Mouse (Mus musculus): ENCODE data around the gene Arsg.

Gene Arsg

DNA sequence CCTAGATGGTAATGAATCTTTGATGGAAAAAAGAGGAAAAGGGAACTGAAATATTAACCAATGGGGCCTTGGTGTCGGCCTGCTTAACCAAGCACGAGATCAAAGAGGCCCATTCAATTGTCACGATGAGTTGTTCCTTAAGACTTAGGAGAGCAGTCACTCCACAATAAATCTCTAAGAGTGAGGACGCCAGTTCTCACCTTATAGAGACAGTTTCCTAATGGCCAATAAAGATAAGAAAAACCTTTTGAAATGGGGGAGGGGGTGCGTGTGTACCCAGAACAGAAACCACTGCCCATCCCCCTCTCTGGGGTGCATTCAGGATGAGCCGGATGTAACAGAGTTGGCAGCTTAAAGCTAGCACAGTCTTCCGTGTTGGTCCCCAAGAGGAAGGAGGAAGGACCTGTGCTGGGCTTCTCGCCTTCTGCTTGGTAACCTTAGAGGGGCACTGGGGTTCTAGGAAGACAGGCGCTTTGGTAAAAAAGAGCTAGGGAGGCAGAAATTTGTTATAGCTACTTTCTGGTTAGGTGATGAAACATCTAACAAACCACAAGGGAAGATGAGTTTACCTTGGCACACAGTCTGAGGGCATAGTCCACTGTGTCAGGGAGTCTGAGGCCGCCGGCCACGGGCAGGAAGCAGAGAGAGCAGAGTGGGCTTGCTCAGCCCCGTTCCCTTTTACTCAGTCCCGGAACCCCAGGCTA, 22.7 kb downstream of the Arsg start:
- no peak for DNase-seq (ENCODE audit: low spot score)

DNA sequence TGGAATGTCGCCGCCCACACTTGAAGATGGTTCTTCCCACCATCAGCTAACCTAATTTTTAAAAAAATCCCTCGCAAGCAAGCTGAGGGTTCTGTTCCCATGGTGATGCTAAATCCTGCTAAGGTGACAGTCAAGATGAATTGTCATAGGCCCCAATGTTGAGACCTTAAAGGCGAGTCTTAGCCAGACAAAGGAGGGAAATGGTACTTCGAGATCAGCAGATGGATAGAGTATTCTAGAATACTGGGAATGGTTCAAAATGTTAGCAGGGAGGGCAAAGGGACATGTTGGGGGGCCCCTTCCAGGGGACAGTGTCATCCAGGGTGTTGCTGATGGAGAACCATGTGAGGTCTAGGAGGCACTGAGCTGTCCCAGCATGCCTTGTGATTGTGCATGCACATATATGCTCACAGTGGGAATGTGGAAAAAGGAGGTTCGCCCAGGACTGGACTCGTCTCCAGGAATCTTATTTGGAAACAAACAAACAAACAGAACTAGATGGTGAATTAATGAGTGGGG, 23.4 kb downstream of the Arsg start:
- no peak for DNase-seq (ENCODE audit: low spot score)

DNA sequence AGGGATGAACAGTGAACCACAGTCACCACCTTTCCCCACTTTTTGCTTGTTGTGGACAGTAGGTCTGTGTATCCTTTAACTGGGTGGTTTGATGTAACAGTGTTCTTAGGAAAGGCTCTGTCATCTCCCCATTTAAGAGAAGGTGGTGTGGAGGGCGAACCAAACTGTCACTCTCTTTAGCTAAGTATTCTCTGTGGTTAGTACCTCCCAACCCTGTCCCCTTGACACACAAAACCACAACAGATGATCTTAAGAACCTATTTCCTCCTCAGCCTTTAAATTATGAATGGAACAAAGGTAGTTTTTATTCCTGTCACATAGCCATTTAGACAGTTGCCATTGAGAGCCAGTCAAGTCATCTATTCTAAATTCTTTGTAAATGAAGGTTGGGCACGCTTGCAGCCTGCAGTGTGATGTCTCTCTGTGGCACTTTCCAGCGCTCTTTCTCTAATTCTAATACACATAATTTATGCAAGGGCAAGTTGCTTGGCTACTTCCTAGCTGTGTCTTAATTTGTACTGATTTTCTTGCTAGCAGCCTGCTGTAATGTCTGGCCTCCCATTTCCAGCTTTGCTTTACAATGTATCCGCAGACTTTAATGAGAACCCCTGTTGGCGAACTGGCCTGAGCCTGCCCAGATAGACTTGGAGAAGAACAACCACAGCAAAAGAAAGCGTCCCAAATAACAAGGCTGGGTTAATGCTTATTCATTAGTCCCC, 24.0 kb downstream of the Arsg start:
- DNase-seq (ENCODE audit: low spot score): no peak

DNA sequence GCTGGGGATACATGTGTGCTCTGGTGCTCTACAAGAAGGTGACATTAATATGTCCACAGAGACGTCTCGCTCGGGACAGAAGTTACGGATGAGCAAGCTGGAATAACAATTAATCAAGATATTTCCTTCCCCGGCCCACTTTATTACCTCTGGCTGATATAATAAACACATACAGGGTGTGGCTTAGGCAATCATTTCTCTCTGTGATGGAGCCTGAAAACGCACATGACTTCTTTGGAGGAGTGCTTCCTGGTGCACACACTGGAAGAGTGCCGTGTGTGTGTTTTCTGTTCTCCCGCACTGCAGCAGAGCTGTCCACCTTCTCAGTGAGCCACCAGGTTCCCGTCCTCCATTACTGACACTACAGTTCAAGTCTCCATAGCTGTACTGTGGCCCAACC, 24.8 kb downstream of the Arsg start:
- no peak for DNase-seq (ENCODE audit: low spot score)

DNA sequence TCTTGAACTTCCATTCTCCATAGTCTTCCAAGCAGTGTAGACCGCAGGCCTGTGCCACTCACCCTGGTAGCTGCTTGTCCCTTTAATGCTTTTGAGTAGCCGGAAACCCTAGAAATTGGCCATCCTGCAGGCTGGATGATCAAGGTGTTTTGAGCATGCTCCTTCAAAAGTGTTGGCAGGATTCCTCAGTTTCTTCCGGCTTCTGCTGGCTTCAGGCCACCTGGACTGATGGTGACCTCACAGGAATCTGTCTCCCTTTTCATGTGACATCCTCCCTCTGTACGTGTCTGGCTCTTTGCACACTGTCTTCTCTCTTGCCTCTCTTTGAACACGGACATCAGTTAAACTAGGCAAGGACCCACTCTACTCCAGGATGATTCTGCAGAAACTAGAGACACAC, 27.0 kb downstream of the Arsg start:
- no peak for DNase-seq (ENCODE audit: low spot score)

DNA sequence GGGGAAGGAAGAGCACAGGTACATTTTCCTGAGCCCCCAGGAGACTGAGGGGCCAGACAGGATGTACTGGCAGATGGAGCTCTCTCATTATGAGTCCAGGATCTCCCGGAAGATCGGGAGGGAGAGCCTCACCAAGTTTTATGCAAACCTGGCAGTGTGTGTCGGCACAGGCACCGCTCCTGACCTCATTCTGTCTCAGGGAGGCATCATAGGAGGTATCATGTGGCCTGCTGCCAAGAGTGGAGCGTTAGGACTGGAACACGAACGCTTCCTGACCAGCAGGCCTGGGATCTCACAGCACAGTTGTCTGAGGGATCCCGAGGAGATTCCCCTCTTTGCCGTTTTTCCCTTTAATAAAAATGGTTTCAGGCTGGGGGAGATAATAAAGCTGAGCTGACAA, 31.8 kb downstream of the Arsg start:
- DNase-seq (ENCODE audit: low spot score): peak; percentile 57

DNA sequence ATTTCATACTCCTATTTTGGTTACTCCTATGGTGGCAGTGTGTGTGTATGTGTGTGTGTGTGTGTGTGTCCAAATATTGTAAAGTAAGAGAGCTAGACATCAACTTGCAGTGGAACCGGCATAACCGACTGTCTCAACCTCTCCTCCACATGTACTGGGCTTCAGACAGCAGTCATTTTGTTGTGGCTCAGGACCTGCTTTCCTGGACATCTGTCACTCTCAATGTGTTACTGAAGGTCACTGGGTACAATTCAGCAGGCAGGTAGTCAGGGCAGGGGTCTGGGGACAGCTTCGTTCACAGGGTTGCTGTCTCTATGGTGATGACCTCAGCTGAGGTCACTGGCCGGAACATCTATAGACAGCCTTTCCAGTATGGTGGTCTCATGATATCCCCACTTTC, 32.6 kb downstream of the Arsg start:
- no peak for DNase-seq (ENCODE audit: low spot score)

DNA sequence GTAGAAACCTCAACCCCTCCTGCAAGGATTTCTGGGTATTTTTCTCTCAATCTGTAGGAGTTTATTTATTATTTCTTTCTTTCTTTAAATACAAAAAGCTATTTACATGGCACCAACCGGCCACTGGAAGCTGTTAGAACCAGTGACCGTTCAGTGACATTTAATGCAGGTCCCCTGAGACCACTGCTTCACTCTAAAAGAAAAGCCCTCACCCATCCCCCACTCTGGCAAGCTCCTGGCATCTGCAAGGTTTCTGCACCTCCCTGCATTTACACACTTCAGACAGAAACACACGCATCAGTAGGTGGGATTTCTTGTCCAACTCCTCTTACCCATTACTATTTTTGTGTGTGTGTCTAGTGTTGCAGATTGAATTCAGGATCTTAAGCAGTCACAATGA, 33.9 kb downstream of the Arsg start:
- DNase-seq (ENCODE audit: low spot score): no peak

DNA sequence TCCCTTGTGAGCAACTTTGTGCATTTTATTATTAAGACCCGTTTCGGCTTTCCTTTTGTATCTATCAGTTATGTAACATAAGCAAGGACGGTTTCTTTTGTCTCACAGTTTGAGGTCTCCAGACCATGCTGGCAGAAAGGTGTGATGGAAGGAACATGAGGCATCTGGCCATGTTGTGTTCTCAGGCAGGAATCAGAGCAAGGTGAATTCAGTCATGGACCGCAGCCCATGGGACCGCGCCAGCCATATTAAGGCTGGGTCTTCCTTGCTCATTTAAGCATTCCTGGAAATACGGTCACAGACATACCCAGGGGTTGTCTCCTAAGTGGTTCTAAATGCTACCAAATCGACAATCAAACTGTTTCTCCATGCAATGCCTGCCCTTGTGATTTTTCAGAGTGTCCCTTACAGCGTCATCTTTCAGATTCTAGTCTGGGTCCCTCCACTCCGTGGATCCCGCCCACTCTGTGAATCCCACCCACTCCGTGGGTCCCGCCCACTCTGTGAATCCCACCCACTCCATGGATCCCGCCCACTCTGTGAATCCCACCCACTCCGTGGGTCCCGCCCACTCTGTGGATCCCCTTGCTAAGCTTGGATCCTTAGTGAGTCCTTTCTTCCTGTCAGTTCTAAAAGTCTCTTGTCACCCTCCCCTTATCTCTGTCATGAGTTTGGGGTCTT, 40.0 kb downstream of the Arsg start:
- DNase-seq (ENCODE audit: low spot score): no peak

DNA sequence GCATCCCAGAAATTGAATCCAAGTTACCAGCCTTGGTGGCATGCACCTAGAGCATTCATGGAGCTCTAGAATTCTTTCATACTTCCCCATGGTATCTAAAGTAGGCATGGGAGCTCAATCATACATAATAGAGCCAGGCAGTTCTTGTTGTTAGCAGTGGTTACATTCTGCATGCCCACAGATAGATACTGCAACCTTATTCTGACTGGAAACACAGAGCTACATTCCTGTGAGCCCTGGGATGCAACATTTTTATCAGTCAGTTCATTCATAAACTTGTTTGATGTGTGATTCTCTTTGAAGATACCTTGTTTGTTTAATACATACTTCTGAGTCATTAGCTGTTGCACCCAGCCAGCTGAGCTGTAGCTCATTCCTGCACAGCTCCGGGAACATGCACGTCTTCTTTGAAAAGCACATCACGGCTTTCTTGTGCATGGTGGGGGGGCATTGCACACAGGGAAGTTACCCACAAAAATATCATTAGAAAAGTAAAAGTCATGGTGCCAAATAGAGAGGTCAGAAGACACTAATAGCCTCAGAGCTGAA, 41.0 kb downstream of the Arsg start:
- no peak for DNase-seq (ENCODE audit: low spot score)

DNA sequence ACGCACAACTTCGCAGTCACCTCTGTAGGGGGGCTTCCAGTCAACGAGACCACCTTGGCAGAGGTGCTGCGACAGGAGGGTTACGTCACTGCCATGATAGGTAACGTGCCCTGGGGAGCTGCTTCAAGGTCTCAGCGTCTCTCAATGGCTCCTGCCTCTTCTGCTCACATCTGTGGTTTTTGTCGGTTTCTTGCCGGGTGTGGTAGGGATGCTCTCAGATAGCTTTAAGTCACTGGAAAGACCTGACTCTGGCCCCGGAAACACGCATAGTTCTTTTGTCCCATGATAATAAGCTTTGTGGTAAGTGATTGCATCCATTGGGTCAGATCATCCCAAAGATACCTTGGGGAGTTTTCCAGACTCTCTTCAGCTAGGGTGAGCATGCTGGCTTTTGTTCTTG, 44.2 kb downstream of the Arsg start:
- DNase-seq (ENCODE audit: low spot score): no peak

DNA sequence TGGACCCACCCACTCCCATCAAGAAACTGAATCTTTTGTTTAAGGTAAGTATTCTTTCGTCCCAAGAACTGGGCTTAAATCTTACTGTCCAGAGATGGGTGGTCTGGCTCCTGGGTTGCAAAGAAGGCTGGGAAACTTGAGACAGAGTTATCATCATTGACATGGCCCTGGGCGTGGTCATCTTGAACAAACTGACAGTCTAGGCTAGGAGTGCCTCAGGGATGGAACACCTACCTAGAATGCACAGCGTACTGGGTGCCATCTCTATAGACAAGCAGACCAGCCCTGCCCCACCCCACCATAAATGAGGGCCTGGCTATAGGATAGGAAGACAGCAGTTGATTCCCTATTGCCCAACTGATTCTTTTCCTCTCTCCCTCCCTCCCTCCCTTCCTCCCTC, 44.6 kb downstream of the Arsg start:
- DNase-seq (ENCODE audit: low spot score): no peak

DNA sequence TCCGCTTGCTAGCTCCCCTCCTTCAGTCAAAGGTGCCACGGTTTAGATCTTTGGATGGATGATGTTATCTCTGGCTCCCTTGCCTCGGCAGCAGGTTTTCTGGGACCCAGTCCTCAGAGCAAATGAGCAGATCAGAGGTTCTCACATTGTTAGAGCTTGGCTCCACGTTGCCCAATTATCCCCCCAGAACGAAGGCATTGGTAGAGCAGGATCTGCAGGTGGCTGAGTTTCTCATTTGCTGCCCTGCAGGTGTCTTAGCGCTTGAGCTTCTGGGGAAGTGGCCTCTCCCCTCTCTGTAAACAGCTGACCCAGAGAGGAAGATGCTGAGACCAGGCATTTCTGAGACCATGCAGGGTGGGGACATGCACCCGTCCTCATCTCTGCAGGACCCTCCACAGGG, 47.8 kb downstream of the Arsg start:
- DNase-seq (ENCODE audit: low spot score): no peak

DNA sequence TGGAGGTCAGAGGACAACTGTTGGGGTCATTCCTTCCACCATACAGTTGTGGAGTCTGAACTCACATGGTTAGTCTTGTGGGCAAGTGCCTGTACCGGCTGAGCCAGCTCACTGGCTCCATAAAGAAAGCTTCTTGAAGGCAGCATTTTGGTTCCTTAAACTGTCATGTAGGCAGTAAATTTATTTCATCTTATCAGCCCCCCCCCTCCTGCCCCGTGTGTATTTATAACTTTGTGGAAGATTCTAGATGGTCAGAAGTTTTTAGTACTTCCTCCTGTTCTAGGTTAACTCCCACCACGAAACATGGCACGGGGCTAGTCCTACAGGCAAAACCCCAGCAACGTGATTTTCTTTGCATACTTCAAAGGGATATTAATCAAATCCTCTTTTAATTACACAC, 51.7 kb downstream of the Arsg start:
- DNase-seq (ENCODE audit: low spot score): no peak

DNA sequence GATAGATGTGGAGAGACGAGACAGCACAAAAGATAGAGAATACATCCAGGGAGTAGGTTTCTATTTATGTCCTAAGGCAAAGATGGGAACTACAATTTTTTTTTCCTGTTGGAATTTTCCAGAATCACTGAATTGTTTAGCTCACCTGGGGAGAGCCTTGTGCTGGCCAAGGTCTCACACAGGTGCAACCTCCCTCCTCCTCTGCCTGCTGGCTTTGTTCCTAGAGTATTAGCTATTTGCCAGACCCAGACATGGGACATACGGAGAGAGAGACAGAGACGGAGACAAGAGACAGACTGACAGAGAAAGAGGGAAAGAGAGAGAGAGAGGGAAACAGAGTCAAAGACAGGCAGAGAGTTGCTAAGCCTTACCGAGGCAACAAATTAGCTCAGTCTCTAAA, 52.4 kb downstream of the Arsg start:
- no peak for DNase-seq (ENCODE audit: low spot score)

DNA sequence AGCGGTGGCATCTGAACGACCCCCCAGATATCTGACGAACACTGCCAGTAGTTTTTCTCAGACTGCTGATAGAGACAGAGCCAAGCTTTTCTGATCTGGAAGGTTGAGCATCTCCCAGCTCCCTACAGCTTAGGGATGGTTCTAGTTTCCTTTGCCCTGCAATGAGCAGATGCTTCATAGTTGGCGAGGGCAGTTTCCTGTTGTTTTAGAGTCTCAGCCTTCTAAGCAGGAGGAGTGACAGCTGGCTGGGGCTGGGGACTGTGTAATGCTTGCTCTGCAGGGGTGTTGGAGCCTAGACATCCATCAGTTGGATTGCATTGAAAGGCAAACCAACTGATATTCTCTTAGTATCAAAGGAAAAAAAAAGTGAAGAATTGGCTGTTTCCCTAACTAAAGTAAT, 56.9 kb downstream of the Arsg start:
- DNase-seq (ENCODE audit: low spot score): no peak

DNA sequence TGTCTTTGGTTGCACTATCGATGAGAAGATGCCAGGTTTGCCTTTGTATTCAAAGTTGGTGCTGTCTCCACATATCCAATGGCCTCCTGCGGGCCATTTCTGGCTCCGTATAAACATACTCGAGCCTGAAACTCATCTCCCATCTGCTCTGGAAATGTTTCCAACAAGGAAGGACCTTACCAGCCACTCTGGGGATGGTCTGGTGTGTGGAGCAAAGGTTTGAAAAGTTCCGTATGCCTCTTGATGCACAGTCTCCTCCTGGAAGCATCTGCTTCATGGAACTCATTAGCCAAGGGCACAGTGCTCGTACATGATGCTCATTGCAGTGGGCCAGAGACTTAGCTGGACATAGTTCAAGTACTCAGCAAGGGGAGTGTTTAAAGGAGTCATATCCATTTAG, 62.8 kb downstream of the Arsg start:
- DNase-seq (ENCODE audit: low spot score): no peak

DNA sequence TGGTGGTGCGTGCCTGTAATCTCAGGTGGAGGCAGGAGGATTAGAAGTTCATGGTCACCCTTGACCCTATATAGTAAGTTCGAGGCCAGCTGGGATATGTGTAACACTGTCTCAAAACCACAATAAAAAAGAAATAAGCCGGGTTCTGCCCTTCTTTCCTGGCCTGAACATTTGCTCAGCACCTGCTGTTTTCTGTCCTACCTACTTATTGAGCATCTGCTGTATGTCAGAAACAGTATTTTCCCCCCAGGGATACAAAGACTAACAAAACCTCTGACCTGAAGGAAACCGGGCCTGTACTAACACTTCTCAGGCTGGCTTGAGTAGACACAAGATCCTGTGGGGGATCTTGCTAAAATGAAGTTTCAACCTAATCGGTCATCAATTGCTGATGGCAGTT, 63.8 kb downstream of the Arsg start:
- no peak for DNase-seq (ENCODE audit: low spot score)

DNA sequence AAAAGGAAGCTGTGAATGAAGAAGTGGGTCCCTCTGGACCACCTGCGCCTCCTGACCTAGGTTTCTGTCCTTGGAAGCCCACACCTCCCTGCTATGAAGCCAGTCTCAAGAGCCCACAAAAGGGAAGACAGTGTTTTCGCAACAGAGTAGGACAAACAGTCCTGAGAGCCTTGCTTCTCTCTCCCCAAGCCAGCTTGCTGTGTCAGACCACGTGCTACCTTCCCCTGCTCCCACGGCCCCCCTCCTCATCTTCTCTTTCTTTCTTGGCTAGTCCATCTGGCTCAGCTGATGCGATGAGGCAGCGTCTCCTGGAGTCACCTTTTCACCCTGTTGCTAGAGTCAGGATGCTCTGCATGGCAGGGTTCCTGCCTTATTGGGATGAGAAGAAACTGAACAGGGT, 66.1 kb downstream of the Arsg start:
- DNase-seq (ENCODE audit: low spot score): no peak

DNA sequence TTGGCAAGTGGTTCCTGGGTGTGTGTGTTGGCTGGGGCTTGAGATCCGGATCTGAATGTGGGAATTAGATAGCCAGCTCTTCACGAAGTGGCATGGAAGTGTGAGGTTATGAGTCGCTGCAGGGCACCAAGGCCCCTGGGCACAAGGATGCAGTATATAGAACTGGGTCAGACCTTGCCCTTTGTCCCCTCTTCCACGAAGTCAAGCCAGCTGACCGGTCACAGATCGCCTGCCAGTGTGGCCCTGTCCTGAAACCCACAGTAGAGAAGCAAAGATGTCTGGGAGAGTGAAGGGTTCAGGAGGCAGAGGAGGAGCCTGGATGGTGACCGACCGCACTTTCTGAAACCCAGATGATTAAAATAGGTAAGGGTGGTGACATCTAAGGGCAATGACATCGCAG, 70.3 kb downstream of the Arsg start:
- no peak for DNase-seq (ENCODE audit: low spot score)

DNA sequence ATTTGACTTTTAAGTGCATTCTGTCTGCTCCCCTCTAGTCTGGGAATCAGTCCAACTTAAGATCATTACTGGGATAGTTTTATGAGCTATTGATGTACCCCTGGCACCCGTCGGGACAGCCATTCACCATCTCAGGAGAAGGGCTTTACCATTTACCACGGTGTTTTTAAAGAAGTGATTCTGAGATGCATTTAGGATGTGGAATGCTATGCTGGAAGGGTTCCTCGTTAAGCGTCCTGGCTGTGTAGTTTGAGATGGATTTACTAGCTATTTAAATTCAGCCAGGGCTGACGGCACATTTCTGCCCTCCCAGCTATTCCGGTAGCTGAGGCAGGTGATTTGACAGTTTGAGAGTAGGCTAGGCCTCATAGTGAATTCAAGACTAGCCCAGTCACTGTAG, 71.3 kb downstream of the Arsg start:
- DNase-seq (ENCODE audit: low spot score): no peak

DNA sequence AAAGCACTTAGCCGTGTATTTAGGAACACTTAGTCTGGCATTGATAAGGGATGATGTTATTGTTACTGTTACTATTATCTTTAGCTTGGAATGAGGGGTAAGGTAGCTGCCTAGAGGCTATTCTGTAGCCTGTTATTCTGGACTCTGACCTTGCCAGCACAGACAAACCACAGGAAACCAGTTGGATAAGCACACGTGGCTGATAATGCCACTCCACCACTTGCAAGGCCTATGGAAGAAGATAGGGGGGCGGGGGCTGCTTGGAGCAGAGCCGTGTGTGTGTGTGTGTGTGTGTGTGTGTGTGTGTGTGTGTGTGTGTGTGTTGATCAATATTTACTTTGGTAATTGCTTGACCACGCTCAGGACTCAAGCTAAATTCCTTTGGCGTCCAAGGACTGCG, 72.1 kb downstream of the Arsg start:
- no peak for DNase-seq (ENCODE audit: low spot score)

DNA sequence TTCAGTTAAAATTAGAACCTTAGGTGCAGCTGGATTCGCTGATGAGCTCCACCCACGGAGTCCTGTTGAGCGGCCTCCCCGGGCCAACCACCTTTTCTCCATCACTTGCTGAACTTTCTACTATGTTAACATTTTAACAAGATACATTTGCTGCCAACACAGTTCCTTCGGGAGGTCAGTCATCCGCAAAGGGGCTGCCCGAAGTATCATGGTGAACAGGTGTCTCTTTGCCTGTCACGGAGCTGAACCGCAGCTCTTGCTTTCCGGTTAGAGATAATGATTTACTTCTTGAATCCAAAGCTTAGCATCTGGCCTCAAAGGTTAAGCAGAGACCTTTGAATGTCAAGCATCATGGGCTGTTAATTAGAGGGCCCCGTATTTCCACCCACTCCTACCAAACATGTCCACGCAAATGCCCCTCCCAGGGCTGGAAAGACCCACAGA, 72.5 kb downstream of the Arsg start:
- no peak for DNase-seq (ENCODE audit: low spot score)
